Mouse (Mus musculus) activated CD4-positive, CD25-positive, alpha-beta regulatory T cell, adult 4 months (primary cell): ENCODE measurements around the gene 2610528A11Rik. TPM values are rescaled to one million over a fixed set of nuclear protein-coding genes. Genes with fewer than 3 reads are reported as not detected.
"Not testable (repeated sequence)": the region's sequence is repeated elsewhere in the genome, so short reads cannot be mapped to it uniquely, and the experiment has no call there.

Experiments used
- ATAC-seq: one replicate; pipeline ENCODE4 v1.8.0; 2017
- polyA plus RNA-seq, 2 experiments: library from polyadenylated mRNA; unstranded; fragments of 100-300 nt; shearing (Covaris generic); gene quantifications; one replicate each; pipeline ENCODE4 v1.2.1; 2017

Gene 2610528A11Rik
- under 1 TPM in 1 of 2 experiments, not detected in 1; 0.49 TPM for polyA plus RNA-seq

GRCm38 (mm10) chr14:37113922-37114321 lies at the start of gene 2610528A11Rik:
Gene 2610528A11Rik, minus strand, starts transcription at chr14:37114022.
- ATAC-seq = no peak

- ATAC-seq = no peak
Measured at GRCm38 (mm10) chr14:37163277-37163956, 49.6 kb upstream of the 2610528A11Rik start.

GRCm38 (mm10) chr14:37154391-37154790 lies 40.6 kb upstream of the 2610528A11Rik start:
- ATAC-seq = no peak

DNA sequence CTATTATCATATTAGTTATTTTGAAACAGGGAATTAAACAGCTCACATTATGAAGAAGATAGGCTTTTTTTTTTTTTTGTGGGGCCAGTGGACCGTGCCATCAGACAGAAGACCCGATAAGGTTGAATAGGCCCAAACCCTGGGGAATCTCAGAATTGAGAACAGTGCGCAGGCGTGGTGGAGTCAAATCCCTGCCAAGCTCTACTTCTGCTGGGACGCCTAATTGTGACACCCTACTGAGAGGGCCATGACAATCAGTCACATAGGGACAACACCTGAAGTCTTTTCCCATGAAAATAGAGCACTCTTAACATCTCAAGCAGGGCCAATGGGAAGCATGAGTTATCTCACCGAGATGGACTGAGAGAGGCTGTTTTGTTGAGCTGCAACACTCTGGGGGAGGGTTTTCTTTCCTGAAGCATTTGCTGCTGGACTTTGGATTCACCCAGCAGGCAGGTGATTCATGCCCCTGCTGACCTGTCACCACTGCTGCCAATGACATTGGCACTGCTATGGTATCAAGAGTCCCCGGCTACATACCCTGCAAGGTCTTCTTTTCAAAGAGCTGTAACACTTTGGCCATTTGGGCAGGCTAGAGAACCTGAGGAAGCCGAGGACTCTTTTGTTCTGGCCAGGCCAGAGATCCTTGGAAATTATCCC lies 25.4 kb upstream of the 2610528A11Rik start:
- no peak for ATAC-seq

- ATAC-seq = not testable (repeated sequence)
Measured at GRCm38 (mm10) chr14:37137596-37137995, 23.8 kb upstream of the 2610528A11Rik start.

GRCm38 (mm10) chr14:37136110-37136509 lies 22.3 kb upstream of the 2610528A11Rik start:
- no peak for ATAC-seq

- no peak for ATAC-seq
Measured at GRCm38 (mm10) chr14:37135671-37136070, 21.8 kb upstream of the 2610528A11Rik start.

DNA sequence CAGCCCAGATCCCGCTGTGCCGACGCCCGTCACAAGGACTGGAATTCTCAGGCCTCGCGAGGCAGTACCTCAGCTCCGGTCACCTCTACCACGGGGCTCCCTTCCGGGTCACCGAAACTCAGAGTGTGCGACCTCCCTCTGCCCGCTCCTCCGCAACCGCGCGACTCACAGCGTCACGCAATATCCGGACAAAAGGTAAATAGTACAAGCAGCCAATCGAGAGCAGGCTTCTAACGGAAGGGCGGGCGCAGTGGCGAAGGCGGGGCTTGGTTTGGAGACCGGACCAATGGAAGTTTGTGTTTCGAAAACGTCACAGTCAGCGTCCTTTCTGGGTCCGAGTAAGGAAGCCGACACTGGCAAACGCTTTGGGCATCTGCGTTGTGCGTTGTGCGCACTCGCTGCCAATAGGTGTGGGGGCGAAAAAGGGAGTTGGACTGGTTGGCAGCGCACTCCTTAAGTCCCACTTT lies 21.3 kb upstream of the 2610528A11Rik start, which contains the start of gene Ghitm:
Gene Ghitm (minus strand): TSS at position 146 of the 467 bp plus-strand sequence.
- ATAC-seq = peak; percentile 97

DNA sequence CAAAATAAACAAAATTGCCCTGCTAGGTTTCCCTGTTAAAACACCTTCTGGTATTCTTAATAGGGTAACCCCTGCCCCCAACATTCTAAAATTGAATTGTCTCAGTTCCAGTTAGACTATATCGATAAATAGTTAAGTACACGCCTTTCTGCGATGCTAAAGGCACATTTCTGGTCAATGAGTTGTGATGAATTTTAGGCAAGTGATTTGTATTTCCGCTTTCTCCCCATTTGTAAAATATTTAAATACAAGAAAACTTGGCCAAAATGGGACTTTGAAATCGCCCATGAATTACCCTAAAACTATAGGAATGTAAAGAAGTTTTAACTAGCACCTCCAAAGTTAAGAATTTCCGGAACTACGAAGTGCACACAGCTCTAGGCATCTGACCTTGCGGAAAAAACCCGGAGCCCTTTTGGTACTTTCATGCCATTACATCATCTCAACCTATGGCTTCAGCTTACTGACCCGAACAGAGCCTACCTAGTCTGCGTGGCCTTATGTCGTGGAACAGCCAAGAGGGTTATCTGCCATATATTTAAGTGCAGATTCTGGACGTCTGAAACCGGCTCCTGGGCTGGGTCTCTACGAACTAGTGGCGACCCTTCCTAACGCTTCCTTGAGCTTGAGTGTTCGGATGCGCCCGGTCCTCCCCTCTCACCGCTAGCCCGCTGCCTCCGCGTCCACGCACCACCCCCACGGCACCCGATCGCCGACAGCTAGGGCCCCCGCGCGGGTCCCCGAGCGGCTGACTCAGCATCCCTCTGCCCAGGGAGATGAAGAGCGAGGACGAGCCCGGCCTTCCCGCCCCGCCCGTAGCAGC lies 20.7 kb upstream of the 2610528A11Rik start:
- ATAC-seq = peak; percentile 17

DNA sequence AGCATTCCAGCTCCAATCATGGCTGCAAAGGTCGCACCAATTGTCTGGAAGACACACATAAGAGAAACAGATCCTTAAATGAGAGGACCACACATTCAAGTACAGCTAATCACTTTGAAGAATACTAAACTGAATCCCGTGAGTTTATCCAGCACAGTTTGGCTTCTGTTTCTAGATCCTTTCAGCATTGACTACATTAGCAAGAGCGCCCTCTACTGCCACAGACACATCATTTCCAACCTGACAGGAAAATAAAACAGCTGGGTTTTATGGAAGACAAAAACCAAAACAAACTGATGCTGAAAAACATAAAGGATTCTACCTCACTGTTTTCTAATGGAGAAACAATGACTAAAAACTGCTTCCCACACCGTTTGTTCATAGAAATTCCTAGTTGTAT lies 13.8 kb upstream of the 2610528A11Rik start:
- ATAC-seq = peak; percentile 44

DNA sequence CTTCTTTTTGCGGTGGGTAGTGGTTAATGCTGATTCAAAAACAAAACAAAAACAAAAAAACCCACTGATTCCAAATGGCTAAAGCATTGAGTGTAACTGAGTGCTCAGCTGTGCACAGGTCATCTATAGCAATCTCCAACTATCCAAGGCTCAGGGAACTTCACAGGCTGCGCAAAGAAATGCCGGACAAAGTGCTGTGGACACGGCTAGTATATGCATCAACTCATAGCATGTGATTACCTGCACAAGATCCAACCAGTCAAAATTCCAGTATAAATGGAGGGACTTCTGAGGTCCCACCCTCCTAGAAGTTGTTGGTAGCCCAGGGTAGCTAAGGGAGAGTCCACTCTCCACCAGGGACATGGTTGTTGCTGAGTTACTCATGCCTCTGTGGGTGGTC lies 5.4 kb upstream of the 2610528A11Rik start:
- ATAC-seq = no peak

DNA sequence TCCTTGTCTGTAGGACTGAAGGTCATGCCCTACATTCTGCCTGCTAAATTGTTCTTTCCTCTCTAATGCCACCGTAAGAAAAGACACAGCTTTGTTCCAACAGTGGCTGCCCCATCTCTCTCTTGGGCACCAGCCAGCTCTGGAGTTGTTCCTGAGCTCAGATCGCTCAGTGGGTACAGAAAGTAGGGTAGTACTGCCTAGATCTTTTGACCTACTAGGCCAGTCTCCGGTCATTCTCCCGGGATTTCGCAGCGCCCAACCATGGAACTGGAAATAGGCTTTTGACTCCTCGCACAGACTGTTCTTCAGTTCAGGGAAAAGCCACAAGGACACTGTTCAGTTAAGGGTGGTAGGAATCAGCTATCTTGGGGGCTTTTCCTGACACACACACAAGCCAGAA lies 891 bp downstream of the 2610528A11Rik start:
- no peak for ATAC-seq

DNA sequence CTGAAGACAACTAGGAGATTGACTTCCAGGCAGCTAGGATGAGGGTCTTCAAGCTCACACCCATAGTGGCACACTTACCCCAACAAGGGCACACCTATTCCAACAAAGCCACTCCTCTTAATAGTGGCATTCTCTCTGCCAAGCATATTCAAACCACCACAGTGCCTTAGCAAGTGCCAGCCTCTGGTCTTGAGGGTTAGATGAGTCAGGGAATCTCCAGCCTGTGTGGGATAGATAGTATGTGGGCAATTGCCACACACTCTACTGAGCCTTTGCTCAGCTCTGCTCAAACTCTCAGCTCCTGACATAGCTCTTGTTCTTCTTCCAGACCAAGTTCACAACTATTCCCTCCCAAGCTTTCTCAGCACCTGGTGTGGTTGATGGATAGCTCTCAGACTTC lies 2.5 kb downstream of the 2610528A11Rik start:
- ATAC-seq = no peak

DNA sequence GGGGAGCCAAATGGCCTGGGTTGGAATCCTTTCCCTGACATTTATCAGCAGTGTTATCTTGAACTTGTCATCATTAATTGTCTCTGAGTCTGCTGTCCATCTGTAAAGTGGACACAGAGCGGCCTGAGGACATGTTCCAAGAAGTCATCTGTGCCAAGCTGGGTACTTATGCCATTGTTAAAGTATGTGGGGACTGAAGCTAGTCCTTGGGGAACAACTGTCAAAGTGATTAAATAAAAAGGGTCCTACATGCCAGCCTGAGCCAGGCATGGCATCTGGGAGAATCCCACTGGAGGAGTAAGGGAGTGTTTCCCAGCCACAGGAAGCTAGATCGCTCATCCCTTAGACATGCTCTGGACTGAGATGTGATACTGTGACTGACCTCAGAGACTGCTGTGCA lies 3.4 kb downstream of the 2610528A11Rik start:
- ATAC-seq = no peak

- no peak for ATAC-seq
Measured at GRCm38 (mm10) chr14:37109975-37110374, 3.8 kb downstream of the 2610528A11Rik start.

DNA sequence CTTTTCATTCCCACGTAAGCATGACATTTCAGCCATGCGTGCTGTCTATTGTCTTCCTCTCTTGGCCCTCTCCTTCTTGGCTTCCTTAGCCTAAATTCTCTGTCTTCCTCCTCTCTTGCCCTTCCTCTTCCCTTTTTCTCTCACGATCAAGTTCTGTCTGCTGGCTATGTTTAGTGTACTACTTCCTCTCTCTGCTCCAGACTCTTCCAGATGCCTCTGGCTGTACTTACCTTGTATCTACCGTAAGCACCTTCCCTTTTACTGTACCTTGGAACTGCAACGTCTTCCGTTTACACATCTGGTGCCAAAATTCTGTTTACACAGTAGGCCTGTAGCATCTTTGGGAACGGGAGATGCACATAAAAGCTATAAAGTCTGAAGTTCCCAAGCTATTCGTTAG lies 4.4 kb downstream of the 2610528A11Rik start:
- ATAC-seq = no peak

- no peak for ATAC-seq
Measured at GRCm38 (mm10) chr14:37105846-37106245, 8.0 kb downstream of the 2610528A11Rik start.

DNA sequence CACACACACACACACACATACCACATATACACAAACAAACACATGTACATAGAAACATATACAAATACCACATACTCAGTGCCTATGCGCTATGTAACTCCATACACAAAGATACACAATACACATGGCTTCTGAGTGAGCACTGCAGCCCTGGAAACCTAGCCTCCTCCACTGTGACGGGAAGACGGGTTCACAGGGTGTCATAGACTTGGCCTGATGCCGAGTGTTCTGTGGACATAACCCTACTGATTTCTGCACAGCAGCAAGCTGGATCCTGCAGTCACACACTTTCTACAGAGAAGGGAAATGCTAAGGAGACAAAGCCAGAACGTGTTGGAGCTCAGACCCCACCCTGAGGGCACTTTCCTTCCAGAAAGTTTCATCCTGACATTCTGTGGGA lies 9.1 kb downstream of the 2610528A11Rik start:
- no peak for ATAC-seq

- ATAC-seq = no peak
Measured at GRCm38 (mm10) chr14:37102484-37102883, 11.3 kb downstream of the 2610528A11Rik start.

DNA sequence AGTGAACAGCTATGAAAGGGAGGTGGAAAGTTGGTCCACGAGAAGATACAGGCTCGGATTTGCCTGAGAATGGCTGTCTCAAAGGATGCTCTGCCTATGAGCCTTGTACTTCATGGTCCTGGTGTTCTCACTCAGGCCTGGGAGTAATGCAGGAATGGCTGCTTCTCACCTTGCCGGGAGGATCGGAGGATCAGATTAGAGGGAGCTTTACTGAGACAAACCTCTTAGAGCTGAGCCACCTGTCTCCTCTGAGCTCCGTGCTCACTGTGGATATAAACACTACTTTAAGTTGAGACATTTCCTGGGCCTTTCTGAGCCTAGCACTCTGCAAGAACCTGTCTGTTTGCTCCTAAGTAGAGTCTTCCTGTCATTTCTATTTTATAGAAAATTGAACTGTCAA lies 12.3 kb downstream of the 2610528A11Rik start:
- no peak for ATAC-seq

DNA sequence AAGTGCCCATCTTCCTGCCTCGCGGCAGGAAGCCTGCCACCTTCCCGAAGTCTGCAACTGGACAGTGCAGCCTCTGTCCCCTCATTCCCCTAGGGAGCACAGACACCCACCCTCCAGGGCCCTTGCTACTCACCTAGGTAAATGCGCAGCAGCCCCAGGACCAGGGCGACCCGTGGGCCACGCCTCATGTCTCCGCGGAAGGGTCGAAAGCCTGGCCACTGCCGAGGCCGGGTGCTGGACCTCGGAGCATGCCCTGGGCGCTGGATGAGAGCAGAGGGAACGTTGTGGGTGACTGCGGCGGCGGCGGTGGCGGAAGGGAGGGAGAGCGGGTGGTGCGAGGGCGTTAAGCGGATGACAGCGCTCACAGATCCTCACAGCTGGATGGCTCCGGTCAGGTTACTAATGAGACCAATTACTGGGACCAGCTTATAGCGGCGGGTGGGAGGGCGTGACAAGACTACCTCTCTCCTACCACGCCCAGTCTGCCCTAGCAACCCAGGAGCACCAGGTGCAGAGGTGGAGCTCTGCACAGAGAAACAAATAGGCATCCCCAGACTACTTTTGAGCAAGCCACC lies 15.8 kb downstream of the 2610528A11Rik start, which contains the start of gene Cdhr1:
Gene Cdhr1 (minus strand): TSS at position 392 of the 575 bp plus-strand sequence.
- no peak for ATAC-seq

DNA sequence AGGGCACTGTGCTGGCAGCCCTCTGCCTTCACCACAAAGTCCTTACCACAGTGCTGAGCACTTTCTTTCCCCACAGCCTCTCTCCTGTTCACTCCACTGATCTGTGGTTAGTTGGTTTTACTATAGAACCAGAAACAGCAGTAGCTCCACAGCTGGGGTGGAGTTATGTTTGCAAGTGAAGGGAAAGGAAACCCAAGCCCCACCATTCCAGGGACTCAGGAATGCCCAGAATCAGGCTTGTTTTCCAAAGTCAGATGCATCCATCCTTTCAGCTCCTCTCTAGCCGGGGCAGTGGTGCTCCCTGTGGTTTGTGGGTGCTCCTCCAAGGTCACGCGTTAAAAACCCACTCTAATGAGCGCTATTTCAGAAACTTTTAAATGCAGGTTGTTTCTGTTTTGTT lies 18.3 kb downstream of the 2610528A11Rik start:
- ATAC-seq = no peak

DNA sequence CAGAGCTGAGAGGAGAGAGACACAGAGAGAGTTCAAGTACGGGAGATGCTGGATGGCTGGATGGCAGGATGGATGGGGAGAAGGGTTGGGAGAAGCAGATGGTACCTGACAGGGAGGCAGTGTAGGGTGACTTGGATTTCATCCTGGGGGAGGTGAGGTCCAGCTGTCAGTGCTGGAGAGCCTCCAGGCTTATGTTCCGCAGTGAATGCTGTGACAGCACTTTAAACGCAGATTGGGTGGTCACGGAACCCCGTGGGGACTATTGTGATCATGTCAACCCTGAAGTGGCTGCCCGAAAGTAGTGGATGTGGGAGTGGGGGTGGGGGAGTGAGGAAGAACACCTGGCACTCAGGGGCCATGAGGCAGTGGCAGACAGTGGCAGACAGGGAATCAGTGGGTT lies 19.4 kb downstream of the 2610528A11Rik start:
- no peak for ATAC-seq
